Mouse (Mus musculus) induced T-regulatory cell, adult 2 months (primary cell): ENCODE data around the gene Bhlhe40.

Source experiments
- DNase-seq: peaks from one replicate; pipeline ENCODE4 v3.0.0-alpha.2; 2012; ENCODE audit warnings: low read depth

Bhlhe40 gene

DNA sequence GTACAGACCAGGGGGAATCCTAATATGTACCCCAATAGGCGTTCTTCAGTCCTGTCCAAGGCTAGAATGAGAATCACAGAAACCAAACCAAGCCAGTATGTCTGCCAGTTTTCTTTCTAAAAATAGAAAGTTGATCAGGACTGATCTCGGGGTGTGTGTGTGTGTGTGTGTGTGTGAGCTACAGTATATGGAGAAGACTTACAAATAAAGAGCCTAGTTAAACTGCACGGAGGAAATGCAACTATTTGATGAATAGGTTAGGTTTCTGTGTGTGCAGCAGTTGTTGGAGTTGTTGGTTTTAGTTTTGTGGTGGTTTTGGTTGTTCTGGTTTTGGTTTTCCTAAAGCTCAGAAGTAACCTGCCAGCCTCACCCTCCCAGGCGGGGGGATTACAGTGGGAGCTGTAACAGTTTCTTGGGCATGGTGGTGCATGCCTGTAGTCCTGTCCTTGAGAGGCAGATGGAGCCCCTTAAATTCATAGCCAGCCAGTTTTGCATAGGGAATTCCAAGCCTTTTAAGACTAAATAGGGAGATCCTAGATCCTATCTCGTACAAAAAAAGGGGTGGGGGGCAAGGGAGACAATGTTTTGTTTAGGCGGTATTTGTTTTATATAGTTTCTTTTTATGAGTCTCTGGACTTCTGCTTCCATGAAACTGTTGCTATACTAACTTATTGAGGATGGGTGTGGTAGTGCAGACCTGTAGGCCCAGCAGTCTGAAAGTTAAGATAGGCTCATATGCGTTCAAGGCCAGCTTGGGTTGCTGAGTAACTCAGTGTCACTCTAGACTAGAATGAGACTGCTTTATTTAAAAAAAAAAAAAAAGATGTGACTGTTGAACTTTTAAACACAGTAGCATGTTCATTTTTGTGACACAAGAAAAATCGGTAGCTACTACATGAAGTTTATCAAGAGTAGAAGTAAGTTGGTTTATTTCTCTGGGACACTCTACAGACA lies 3.1 kb downstream of the Bhlhe40 start:
- DNase-seq: peak; percentile 50

DNA sequence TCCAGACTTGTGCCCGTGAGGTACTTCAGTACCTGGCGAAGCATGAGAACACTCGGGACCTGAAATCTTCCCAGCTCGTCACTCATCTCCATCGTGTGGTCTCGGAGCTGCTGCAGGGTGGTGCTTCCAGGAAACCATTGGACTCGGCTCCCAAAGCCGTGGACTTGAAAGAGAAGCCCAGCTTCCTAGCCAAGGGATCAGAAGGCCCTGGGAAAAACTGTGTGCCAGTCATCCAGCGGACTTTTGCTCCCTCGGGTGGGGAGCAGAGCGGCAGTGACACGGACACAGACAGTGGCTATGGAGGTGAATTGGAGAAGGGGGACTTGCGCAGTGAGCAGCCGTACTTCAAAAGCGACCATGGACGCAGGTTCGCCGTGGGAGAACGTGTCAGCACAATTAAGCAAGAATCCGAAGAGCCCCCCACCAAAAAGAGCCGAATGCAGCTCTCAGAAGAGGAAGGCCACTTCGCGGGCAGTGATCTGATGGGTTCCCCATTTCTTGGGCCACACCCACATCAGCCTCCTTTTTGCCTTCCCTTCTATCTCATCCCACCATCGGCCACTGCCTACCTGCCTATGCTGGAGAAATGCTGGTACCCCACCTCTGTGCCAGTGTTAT lies 4.2 kb downstream of the Bhlhe40 start:
- no peak for DNase-seq

DNA sequence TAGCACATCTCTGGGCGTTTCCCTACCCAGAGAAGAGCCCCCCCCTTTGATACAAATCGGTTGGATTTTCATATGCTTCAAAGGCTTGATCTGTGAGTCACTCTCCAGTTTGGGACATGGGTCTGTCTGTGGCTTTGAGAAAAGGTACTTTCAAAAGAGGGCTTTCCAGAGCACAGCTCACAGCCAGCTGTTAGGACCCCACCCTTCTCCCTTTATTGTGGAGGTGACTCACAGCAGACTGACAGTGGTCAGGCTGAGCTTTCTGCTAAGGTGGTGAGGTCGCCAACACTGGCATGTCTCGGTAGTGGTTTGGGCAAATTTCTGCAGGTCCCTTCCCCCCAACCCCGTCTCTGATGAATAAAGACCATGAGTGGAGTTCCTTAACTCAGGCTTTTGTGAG lies 5.2 kb downstream of the Bhlhe40 start:
- DNase-seq: peak; percentile 58

DNA sequence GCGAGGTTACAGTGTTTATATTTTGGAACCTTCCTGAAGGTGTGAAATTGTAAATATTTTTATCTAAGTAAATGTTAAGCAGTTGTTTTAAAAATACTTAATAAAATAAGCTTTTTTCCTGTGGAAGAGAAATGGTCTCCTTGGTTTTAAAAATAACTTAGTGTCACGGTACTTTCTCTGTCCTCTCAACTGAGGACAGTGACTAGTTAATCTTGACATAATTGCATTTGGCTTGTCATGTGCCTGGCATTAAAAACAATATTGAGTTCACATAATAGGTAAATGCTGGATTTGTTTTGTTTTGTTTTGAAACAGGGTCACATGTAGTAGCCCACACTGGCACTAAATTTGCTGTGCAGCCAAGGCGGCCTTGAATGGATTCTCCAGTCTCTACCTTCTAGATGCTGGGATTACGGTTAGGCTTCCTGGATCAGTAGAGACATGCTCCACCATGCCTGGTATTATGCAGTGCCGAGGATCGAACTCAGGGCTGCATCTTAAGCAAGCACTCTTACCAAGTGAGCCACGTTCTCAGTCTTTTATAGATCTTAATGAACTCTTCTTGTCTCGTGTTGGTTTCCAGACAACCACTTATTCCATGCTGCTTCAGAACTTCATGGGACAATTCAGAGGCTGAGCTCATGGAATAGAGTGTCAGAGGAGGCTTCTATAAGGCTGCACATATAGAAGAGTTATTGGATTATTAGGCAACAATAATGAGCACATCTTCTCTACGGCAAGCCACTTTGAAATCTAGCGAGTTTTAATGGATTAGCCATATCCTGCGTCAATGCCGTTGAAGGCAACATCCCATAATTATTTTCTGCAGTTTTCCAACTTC lies 6.4 kb downstream of the Bhlhe40 start:
- DNase-seq: no peak

DNA sequence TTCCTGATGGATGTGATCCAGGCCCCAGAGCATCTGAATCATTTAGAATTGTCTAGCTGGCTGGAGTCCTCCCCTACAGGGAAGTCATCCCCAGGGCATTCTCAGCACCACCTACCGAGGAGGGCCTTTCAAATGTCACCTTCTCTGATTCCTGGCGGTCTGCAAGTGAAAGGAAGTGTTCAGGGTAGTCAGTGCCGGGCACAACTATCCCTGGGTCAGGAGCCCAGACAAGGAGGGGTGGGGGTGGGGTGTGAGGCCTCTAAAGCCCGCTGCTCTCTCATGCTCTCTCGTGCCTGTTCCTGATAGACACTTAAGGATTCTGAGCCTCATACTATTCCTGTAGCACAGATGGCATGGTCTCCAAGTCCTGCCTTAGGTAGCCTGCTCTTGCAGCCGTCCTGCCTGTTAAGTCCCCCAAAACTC lies 7.2 kb downstream of the Bhlhe40 start:
- DNase-seq: peak; percentile 32

DNA sequence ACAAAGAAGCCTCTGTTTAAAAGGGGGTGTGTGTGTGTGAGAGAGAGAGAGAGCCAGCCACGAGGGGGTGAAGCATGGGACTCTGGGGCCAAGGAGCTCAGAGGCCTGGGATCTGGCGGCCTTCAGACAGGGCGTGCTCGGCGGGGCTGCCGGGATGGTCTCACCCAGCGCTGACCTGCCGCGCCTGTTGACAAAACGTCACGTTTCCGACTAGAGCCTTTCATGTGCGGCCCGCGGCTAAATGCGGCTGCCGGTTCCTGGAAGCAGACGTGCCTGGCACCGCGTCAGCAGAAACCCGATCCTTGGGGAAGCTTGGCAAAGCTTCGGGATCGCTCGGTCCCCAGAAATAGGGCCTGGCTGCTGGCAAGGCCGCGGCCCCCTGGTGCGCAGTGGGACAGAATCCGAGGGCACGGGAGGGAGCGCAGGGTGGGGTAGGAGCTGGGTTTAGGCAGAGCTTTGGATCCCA lies 7.9 kb downstream of the Bhlhe40 start:
- peak; percentile 70 for DNase-seq

DNA sequence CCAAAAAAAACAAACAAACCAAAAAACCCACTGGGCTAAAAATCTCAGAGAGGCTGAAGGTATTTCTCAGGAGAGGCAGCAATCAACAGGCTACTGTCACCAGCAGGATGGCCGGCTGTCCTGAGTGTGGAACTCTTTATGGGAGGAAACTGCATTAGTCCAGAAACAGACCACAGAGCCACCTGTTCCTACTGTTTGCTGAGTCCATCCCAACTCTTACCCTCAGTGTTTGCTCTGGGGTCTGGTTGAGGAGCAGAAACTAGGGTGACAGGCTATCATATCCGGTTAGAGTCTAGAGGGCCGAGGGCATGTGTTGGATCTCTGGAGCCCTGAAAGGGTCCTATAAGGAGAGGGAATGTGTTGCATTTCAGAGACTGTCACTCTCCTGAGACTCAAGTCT lies 9.8 kb downstream of the Bhlhe40 start:
- DNase-seq: no peak

DNA sequence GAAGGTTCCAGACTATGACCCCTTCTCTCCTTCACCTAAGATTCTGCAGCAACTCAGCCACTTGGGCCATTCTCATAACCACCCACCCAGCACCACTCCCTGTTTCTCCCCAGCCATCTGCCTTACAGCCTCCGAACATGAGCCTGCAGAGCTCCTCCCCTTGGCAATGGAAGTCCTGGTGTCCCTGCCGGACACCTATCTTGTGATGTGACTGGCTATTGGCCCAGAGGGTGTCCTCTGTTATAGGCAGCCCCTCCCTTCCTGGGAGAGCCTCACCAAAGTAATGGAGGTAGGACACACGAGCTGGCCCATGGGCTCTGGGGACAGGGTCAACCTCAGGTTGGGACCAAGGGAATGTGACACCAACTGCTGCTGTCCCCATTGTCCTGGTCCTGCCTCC lies 10.4 kb downstream of the Bhlhe40 start:
- DNase-seq: no peak

DNA sequence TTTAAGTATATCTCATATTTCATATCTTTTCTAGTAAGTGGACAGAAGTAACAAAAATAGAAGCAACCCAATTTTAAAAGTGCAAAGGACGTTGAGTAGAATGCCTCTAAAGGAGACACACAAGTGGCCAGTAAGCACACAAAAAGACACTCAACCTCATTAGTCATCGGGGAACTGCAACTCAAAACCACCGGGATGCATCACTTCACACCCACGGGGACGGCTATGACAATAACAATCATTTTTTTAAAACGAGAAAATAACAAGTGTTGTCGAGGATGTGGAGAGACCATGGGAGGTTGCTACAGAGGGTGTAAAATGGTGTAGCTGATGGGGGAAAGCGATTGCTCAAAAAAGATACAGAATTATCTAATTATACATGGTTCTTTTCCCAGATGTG lies 11.7 kb downstream of the Bhlhe40 start:
- peak; percentile 82 for DNase-seq

DNA sequence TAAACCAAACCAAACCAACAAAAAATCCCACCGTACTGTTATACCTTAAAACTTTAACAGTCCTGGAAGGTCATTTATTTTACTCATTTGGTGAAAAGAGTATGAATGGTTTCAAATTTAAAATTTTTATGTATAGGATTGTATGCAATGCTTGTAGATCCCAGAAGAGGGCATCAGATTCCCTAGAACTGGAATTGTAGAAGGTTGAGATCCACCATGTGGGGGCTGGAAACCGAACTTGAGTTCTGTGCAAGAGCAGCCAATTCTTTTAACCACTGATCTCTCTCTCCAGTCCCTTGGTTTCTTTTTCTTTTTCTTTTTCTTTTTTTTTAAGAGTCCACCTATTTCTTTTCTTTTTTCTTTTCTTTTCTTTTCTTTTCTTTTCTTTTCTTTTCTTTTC lies 13.8 kb downstream of the Bhlhe40 start:
- no peak for DNase-seq

DNA sequence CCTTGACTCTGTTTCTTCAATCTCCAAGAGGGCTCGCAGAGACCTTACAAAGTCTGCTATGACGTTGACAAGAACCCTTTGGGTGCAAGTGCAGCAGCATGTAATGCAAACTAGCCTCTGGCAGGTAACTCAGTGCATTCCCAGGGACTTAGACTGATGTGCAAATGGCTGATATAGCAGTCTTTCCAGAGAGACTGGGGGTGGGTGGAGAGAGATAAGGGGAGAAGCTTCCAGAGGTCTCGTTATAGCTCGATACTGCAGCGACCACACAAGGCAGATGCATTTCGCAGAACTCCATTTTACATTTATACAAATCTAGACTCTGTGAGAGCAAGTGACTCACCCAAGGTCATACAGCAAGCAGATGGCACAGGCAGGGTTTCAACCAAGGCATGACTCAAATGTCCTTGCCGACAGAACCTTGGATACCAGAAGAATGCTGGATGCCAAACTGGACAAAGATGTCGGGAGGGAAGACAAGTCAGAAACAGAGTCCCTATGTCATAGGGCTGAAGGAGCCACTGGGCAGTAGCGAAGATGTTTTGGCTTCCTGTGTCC lies 16.4 kb downstream of the Bhlhe40 start:
- no peak for DNase-seq

DNA sequence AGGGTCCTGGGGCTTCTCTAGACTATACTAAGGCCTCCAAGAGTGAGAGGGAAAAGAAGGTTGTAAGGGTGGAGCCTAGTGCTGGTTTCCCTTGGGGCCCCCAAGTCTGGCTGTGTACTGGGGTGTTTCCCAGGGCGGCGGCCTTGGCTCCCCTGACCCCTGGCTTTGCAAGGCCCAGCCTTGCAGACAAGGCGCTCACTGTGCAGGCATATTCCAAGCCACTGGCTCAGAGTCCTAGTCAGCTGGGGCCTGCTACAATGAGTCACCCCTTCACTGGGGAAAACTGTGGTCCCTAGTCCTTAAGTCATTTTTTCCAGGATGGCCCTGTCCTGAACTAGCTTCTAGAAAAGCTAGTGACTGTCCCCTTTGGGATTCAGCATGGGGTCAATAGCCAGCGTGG lies 17.3 kb downstream of the Bhlhe40 start:
- DNase-seq: no peak

DNA sequence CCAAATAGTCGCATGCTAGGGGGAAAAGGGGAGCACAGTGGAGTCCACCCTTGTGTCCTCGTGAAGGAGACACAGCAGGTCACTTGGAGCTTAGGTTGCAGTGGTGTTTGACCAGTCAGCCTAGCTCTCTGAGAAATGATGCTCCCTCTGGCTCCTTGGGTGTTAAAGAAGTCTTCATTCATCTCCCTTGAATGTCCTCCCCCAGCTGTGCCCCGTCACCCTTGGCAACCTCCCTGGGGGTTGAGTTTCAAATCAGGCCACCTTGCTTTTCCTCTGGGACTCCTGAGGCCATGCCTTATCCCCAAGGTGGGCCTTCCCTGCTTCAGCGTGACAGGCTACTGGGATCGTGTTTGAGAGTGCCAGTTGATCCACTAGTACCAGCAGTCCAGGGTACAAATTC lies 17.8 kb downstream of the Bhlhe40 start:
- no peak for DNase-seq

DNA sequence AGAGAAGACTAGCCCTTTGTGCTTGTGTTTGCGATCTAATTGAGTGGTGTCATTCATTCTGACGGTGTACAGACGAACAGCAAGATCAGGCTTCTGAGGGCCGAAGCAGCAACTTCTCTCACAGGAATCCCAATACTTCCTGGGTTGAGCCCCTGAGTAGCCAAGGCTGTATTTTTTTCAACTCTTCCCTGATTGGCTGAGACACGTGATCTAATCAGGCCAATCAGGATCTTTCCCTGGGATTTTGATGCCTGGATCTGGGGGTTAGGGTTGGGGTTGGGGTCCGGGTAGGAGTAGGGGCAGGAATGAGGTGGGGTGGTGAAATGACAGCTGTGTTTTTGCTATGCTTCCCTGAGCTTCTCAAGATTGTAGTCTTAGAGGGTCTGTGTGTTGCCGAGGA lies 20.1 kb downstream of the Bhlhe40 start:
- DNase-seq: no peak

DNA sequence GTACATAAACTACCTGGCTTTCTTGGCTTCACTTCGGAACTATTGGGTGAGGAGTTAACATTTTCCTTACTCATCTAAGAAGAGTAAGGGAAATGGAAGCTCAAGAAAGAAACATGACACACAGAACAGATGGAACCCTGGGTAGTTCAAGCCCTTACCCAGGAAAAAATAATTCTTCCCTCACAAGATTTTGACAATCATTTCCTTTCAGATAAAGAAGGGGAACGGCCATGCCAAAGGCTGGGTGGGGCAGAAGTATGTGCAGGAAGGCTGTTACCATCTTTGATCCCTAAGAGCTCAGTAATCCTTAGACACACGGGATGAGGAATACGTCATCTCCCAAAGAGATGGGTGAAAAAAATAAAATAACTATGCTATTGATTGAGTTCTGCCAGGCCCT lies 20.7 kb downstream of the Bhlhe40 start:
- no peak for DNase-seq

DNA sequence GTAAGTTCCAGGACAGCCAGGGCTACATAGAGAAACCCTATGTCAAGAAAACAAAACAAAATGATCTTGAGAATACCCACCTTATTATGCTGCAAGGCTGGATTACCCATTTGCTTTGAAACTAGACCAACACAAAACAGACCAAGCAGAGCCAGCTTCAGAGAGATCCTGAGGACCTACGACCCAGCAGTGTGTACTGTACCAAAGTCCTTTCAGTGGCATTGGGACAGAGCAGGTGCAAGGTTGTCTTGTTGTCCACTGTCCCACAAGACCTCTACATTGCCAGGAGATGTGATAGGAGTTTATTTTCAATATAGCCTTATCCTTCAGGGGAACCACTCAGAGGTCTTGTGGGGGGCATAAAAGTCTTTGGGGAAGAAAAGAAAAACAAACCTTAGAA lies 22.7 kb downstream of the Bhlhe40 start:
- DNase-seq: no peak

DNA sequence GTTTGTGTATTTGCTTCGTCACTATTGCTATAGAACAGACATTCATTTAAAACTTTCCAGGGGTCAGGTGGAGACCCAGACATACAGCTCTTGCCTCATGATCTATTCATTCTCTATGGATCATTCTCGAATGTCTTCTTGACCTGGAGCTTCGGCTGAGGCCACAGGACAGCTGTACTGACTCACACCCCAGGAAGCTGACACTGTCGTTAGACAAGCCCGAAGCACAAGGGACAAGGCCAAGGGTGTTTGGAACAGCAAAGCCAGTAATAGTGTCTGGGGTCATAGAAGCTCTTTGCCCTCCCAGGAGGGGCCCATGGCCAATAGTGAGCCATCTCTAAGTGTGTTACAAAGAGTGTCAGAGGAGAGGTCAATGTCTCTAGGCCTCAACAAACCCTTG lies 24.0 kb downstream of the Bhlhe40 start:
- DNase-seq: no peak

DNA sequence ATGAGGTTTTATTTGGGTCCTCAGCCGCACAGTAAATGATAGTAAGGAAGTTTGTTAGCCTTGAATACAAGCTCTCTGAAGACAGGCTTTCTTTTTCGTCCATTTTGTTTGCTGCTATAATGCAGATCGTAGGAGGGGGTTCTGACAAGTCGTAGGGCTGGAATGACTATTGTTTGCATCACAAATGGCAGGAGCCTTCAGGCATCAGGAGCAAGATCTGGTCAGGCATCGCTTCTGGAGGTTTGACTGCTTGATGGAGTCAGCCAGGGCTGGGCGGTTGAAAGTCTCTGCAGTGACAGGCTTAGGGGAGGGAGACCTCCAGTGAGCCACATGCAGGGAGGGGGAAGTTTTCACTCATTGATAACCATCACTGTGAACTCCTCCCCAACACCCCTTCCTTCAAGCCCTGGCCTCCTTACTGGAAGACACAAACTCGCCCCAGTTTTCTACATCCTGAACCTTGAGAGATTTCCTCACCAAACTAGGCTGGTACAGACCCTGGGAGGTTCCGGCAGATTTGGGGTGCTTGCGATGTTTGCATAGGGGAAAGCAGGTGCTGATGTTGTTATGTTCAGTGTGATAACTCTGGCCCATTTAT lies 25.4 kb downstream of the Bhlhe40 start:
- peak; percentile 62 for DNase-seq

DNA sequence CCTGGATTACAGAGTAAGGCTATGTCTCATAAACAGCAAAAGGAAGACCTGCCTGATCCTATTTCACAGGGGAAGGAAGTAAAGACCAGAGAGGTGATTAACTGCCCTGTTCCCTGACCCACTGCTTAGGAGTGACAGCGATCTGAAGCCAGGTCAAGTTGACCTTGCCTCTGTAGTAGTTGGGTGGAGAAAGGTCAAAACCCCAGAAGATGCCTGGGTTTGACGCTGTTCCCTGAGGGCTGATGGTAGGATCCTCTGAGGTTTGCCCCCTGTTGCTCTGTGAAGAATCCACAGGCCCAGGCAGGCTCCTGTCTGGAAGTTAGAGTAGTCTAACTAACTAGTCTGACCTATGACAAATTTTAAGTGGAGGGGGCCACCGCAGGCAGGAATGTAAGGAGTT lies 26.5 kb downstream of the Bhlhe40 start:
- DNase-seq: peak; percentile 30

DNA sequence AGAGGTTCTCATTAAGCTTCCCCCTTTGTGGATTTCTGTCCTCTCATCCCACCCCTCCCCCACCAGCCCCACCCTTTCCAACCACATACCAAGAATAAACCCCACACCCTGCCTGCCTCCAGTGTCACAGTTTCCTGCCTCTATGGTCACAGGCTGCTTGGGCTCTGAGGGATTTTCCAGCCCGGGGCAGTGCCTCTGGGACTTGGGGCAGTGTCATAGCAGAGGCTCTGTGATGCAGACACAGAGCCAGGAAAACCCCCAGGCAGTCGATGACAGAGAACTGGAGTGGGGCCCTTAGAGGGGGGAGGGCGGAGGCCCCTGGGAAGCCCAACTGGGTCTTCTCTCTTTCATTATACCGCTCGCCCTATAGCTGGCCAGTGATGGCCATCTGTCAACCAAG lies 27.9 kb downstream of the Bhlhe40 start:
- peak; percentile 90 for DNase-seq

DNA sequence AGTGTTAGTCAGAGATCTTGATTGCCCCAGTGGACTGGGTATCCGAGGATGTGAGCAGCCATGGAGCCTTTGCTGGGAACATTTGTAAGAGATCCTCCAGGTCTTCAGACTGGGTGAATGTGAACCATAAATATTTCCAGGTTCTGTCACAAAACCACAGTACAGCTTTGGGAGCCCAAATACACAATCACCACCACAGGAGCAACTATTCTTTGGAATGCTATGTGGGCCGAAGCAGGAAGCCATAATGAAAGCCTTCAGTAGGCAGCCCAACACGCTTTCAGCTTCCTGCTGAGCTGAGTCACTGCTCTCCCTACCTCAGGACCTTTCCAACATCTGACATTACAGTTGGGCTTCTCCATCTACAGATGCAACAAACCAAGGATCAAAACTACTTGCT lies 32.6 kb downstream of the Bhlhe40 start:
- no peak for DNase-seq
